Mouse (Mus musculus) heart, adult 2 months (tissue): ENCODE measurements around the gene Ppp1r14b.

Experiments used
- CTCF ChIP-seq: fragments of 200-600 bp; IDR thresholded peaks from 2 replicates; pipeline ENCODE4 v1.8.1; 2022; ENCODE audit warnings: antibody characterized with exemption, mild to moderate bottlenecking, moderate library complexity
- EP300 ChIP-seq: fragments of 200-500 bp; IDR thresholded peaks from 2 replicates; pipeline ENCODE4 v1.6.1; 2011; ENCODE audit warnings: low read depth, low read length, control low read depth; ENCODE audit not compliant: insufficient read depth
- POLR2A ChIP-seq: fragments of 200-500 bp; IDR thresholded peaks from 2 replicates; pipeline ENCODE4 v1.6.1; 2011; ENCODE audit warnings: mild to moderate bottlenecking, low read depth, low read length, control low read depth; ENCODE audit not compliant: insufficient read depth

DNA sequence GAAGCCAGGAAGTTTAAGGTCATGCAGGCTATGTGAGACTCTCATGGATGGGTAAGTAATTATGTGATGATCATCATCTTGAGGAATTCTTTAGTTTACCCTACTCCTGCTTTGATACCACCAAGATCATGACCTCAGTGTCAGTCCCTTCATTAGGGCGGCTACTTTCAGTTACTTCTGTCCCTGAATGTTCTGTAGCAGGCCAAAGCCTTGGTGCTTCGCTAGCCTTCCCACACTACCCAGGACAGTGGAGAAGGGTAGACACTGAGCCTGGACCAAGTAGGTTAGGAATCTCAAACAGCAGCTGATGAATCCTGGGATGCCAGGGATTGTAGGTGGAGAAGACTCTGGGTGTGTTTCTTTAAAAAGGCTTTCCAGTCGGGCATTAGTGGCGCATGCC is 6.7 kb downstream of the Ppp1r14b start:
- TF ChIP-seq CTCF, result no peak
- TF ChIP-seq POLR2A, result no peak
- TF ChIP-seq EP300, result no peak
